ENCODE assay signal across 8 mouse cellular contexts in genomic region chr2:10080310-10081010, GRCm38 (mm10). TPM values are rescaled to one million over a fixed set of nuclear protein-coding genes. Genes with fewer than 3 reads are reported as not detected.
A peak's percentile ranks its signal among the peaks of the same experiment; 100 is the strongest.
DNase-seq lines count a peak whose midpoint lies in the region; ATAC-seq and TF ChIP-seq lines count a peak whose summit lies in the region.

TSS of gene Atp5c1 (minus strand) at chr2:10080510.
TSS of gene Kin (plus strand) at chr2:10080593.

- no peak for TF ChIP-seq CTCF in G1E (IDR thresholded peaks at IDR 0.05; ENCODE audit: low read depth, low read length)

- peak within 1 kb of the TSS; percentile 99 for H3K4me3 ChIP-seq in G1E (ENCODE audit: low read depth, low read length)
- H3K4me3 ChIP-seq in forebrain, embryonic 16.5 days (replicated peaks; ENCODE audit: low read length), result peak within 1 kb of the TSS; percentile 98
- peak within 1 kb of the TSS; percentile 82 for H3K4me3 ChIP-seq in lung, embryonic 15.5 days

- under 1% methylated on average over 61 of the region's 61 CpGs for WGBS in forebrain, embryonic 16.5 days
- WGBS in lung, embryonic 15.5 days, result under 1% methylated on average over 61 of the region's 61 CpGs

- H3K36me3 ChIP-seq in G1E (replicated peaks), result peaks cover 61% of the 10 kb centered on the region
- 0 out of 2 replicates have a peak, but pooled peaks cover 2% of the 10 kb centered on the region for H3K36me3 ChIP-seq in forebrain, embryonic 16.5 days (ENCODE audit: control insufficient read depth, insufficient read depth)
- H3K36me3 ChIP-seq in lung, embryonic 15.5 days, result no peaks in the 10 kb centered on the region; the same call in 1 of the 2 replicates

- H3K4me2 ChIP-seq in forebrain, embryonic 16.5 days (ENCODE audit: low read length), result peak within 1 kb of the TSS; percentile 80
- peak within 1 kb of the TSS; percentile 73 for H3K4me2 ChIP-seq in lung, embryonic 15.5 days

- peak within 1 kb of the TSS; percentile 100 for H3K9ac ChIP-seq in forebrain, embryonic 16.5 days (replicated peaks; ENCODE audit: low read depth, low read length)
- peak within 1 kb of the TSS; percentile 98 for H3K9ac ChIP-seq in lung, embryonic 15.5 days

- H3K9me3 ChIP-seq in G1E (replicated peaks), result no peaks in the 10 kb centered on the region
- H3K9me3 ChIP-seq in forebrain, embryonic 16.5 days (ENCODE audit: control insufficient read depth, low read length), result no peaks in the 10 kb centered on the region
- H3K9me3 ChIP-seq in lung, embryonic 15.5 days, result no peaks in the 10 kb centered on the region

- peak within 1 kb of the TSS; percentile 94 for H3K27ac ChIP-seq in forebrain, embryonic 16.5 days (ENCODE audit: low read length)
- H3K27ac ChIP-seq in lung, embryonic 15.5 days, result peak within 1 kb of the TSS; percentile 87

- DNase-seq in G1E (ENCODE audit: low spot score), result peak; percentile 94
- DNase-seq in cerebellum, adult 18-20 months, result peak; percentile 96 to 97
- peak; percentile 97 for DNase-seq in heart, postnatal 4 days
- peak; percentile 94 to 97 for DNase-seq in layer of hippocampus, adult 8-10 months (ENCODE audit: low spot score in 2 of 2)
- DNase-seq in ovary, adult 18-20 months (ENCODE audit: low spot score), result peak; percentile 95
- DNase-seq in thymus, postnatal 0 days (ENCODE audit: low spot score), result peak; percentile 98

- H3K4me1 ChIP-seq in G1E (ENCODE audit: insufficient read depth, low read depth, low read length), result peaks cover 55% of the 10 kb centered on the region
- H3K4me1 ChIP-seq in forebrain, embryonic 16.5 days (replicated peaks; ENCODE audit: control insufficient read depth, insufficient read depth, low read length), result peaks cover 32% of the 10 kb centered on the region
- peaks cover 30% of the 10 kb centered on the region for H3K4me1 ChIP-seq in lung, embryonic 15.5 days

- H3K27me3 ChIP-seq in G1E (ENCODE audit: insufficient read depth, low read length), result no peaks in the 10 kb centered on the region
- H3K27me3 ChIP-seq in forebrain, embryonic 16.5 days (replicated peaks; ENCODE audit: control insufficient read depth, insufficient read depth, low read length), result no peaks in the 10 kb centered on the region
- no peaks in the 10 kb centered on the region for H3K27me3 ChIP-seq in lung, embryonic 15.5 days

- ATAC-seq in G1E (ENCODE audit: extremely low read depth, insufficient number of reproducible peaks, low FRiP score, poor library complexity, severe bottlenecking), result peak; percentile 87
- ATAC-seq in forebrain, embryonic 16.5 days, result peak; percentile 99
- ATAC-seq in lung, embryonic 15.5 days (ENCODE audit: borderline replicate concordance, extremely low read depth, low FRiP score, low TSS enrichment), result peak; percentile 96

RNA-seq across cellular contexts. Expression of gene Atp5c1, which starts in this region (rescaled TPM):
- total RNA-seq in G1E (2014; fragmentation: Nextera tagmentation), result 368 and 432 TPM in 2 replicates
- 488 and 539 TPM in 2 replicates for total RNA-seq in G1E (2017)
- polyA plus RNA-seq in G1E (2012), result 23.2 and 34.2 TPM in 2 replicates
- 543 and 544 TPM in 2 replicates for polyA plus RNA-seq in forebrain, embryonic 16.5 days (2015; fragmentation: Nextera tagmentation; extraction: Ambion mirVana)
- 1,000 to 10,000 TPM; 1,094 to 1,159 TPM for total RNA-seq in heart, postnatal 4 days (2021)
- total RNA-seq in layer of hippocampus, adult 8-10 months (2022), result 100 to 1,000 TPM; 236 to 253 (median 249) TPM
- polyA plus RNA-seq in lung, embryonic 15.5 days (2015; fragmentation: Nextera tagmentation; extraction: Ambion mirVana), result 553 and 555 TPM in 2 replicates
- polyA plus RNA-seq in thymus, postnatal 0 days (2015; fragmentation: Nextera tagmentation; extraction: Ambion mirVana), result 644 and 686 TPM in 2 replicates

RNA-seq across cellular contexts. Expression of gene Kin, which starts in this region (rescaled TPM):
- total RNA-seq in G1E (2014; fragmentation: Nextera tagmentation) (25.5 and 35.5 TPM in 2 replicates), G1E (2017) (33.0 and 44.7 TPM in 2 replicates)
- polyA plus RNA-seq in G1E (2012), result 2.5 and 5.4 TPM in 2 replicates
- polyA plus RNA-seq in forebrain, embryonic 16.5 days (2015; fragmentation: Nextera tagmentation; extraction: Ambion mirVana), result 34.2 and 39.8 TPM in 2 replicates
- total RNA-seq in heart, postnatal 4 days (2021), result 10 to 100 TPM in 1 of 2 experiments, 1 to 10 TPM in 1; 9.9 to 12.7 TPM
- 10 to 100 TPM; 11.4 to 14.1 (median 13.4) TPM for total RNA-seq in layer of hippocampus, adult 8-10 months (2022)
- polyA plus RNA-seq in lung, embryonic 15.5 days (2015; fragmentation: Nextera tagmentation; extraction: Ambion mirVana), result 29.6 and 29.9 TPM in 2 replicates
- polyA plus RNA-seq in thymus, postnatal 0 days (2015; fragmentation: Nextera tagmentation; extraction: Ambion mirVana), result 45.0 and 52.4 TPM in 2 replicates

Comparison
In these comparisons a context has a peak if more than half of its experiments do, and no peak if none do; other contexts are left out.
1. Peak in every context shown above with its lines: DNase-seq, ATAC-seq, H3K4me3 ChIP-seq and H3K27ac ChIP-seq.
2. RNA of gene Atp5c1 (polyA plus RNA-seq): 644 to 686 TPM in thymus, postnatal 0 days, 553 to 555 TPM in lung, embryonic 15.5 days and 543 to 544 TPM in forebrain, embryonic 16.5 days; 23.2 to 34.2 TPM in G1E; every median in the first group is over 10 times any median in the second.